Mouse (Mus musculus): Measurements from ENCODE around the gene Tnfrsf17. TPM values are rescaled to one million over a fixed set of nuclear protein-coding genes. Genes with fewer than 3 reads are reported as not detected.

Tnfrsf17 gene
- total and polyA plus RNA-seq, 2 experiments: not detected

- peaks cover 9% of the 10 kb centered on the region for H3K36me3 ChIP-seq (ENCODE audit: control insufficient read depth, insufficient read depth, low read length)
- no peak overlapping the region for H3K4me3 ChIP-seq (ENCODE audit: insufficient read depth, low read depth, low read length)
- H3K9ac ChIP-seq (ENCODE audit: low read depth, low read length): no peak overlapping the region
- no peaks in the 10 kb centered on the region for H3K79me2 ChIP-seq (ENCODE audit: control insufficient read depth, insufficient read depth, low read length)
- H3K27me3 ChIP-seq (ENCODE audit: control insufficient read depth, insufficient read depth, low read length): no peaks in the 10 kb centered on the region
- no peak overlapping the region for H3K27ac ChIP-seq (replicated peaks; ENCODE audit: insufficient read depth, low read depth, low read length)
- TF ChIP-seq POLR2A (IDR thresholded peaks at IDR 0.05; ENCODE audit: extremely low read depth, insufficient read depth, low read length) (no peak), CTCF (IDR thresholded peaks at IDR 0.05; ENCODE audit: low read depth, low read length) (no peak)
- DNase-seq (ENCODE audit: extremely low read depth, low read depth, low spot score): no peak
- H3K4me1 ChIP-seq (ENCODE audit: control insufficient read depth, insufficient read depth, low read length): no peaks in the 10 kb centered on the region
- WGBS: 98% methylated on average over 3 of the region's 3 CpGs
These were observed 54.8 kb downstream of the Tnfrsf17 start for GRCm38 (mm10) chr16:11368412-11368811.

- Histone ChIP-seq H3K4me1 (ENCODE audit: control insufficient read depth, insufficient read depth, low read length) (no peaks in the 10 kb centered on the region), H3K36me3 (ENCODE audit: control insufficient read depth, insufficient read depth, low read length) (peaks cover 9% of the 10 kb centered on the region), H3K4me3 (ENCODE audit: insufficient read depth, low read depth, low read length) (no peak overlapping the region), H3K27me3 (ENCODE audit: control insufficient read depth, insufficient read depth, low read length) (no peaks in the 10 kb centered on the region), H3K27ac (replicated peaks; ENCODE audit: insufficient read depth, low read depth, low read length) (no peak overlapping the region), H3K9ac (ENCODE audit: low read depth, low read length) (no peak overlapping the region), H3K79me2 (ENCODE audit: control insufficient read depth, insufficient read depth, low read length) (no peaks in the 10 kb centered on the region)
- TF ChIP-seq POLR2A (IDR thresholded peaks at IDR 0.05; ENCODE audit: extremely low read depth, insufficient read depth, low read length) (no peak), CTCF (IDR thresholded peaks at IDR 0.05; ENCODE audit: low read depth, low read length) (no peak)
- WGBS: 73% methylated on average over 4 of the region's 4 CpGs
- no peak for DNase-seq (ENCODE audit: extremely low read depth, low read depth, low spot score)
These were observed 55.5 kb downstream of the Tnfrsf17 start for GRCm38 (mm10) chr16:11369162-11369561.

GRCm38 (mm10) chr16:11369642-11370041 is 56.0 kb downstream of the Tnfrsf17 start:
- Histone ChIP-seq H3K27ac (replicated peaks; ENCODE audit: insufficient read depth, low read depth, low read length) (no peak overlapping the region), H3K4me3 (ENCODE audit: insufficient read depth, low read depth, low read length) (no peak overlapping the region), H3K79me2 (ENCODE audit: control insufficient read depth, insufficient read depth, low read length) (no peaks in the 10 kb centered on the region), H3K36me3 (ENCODE audit: control insufficient read depth, insufficient read depth, low read length) (peaks cover 9% of the 10 kb centered on the region), H3K9ac (ENCODE audit: low read depth, low read length) (no peak overlapping the region), H3K27me3 (ENCODE audit: control insufficient read depth, insufficient read depth, low read length) (no peaks in the 10 kb centered on the region), H3K4me1 (ENCODE audit: control insufficient read depth, insufficient read depth, low read length) (no peaks in the 10 kb centered on the region)
- TF ChIP-seq CTCF (IDR thresholded peaks at IDR 0.05; ENCODE audit: low read depth, low read length) (no peak), POLR2A (IDR thresholded peaks at IDR 0.05; ENCODE audit: extremely low read depth, insufficient read depth, low read length) (no peak)
- WGBS: 62% methylated on average over 1 of the region's 1 CpGs
- DNase-seq (ENCODE audit: extremely low read depth, low read depth, low spot score): no peak

Other genes starting within 250 kb of the Tnfrsf17 start
- 27.4 and 44.2 TPM in 2 replicates for gene Litaf, start 247.7 kb upstream of the Tnfrsf17 start, total RNA-seq (2014; rRNA removed)
- gene Litaf, start 247.7 kb upstream of the Tnfrsf17 start, polyA plus RNA-seq (2012; rRNA removed): 161 and 185 TPM in 2 replicates
- gene Txndc11, start 179.2 kb upstream of the Tnfrsf17 start, total RNA-seq (2014; rRNA removed): 12.1 and 12.4 TPM in 2 replicates
- gene Txndc11, start 179.2 kb upstream of the Tnfrsf17 start, polyA plus RNA-seq (2012; rRNA removed): 23.6 and 26.5 TPM in 2 replicates
- 45.2 and 56.8 TPM in 2 replicates for gene Zc3h7a, start 137.4 kb upstream of the Tnfrsf17 start, total RNA-seq (2014; rRNA removed)
- gene Zc3h7a, start 137.4 kb upstream of the Tnfrsf17 start, polyA plus RNA-seq (2012; rRNA removed): 17.7 and 25.3 TPM in 2 replicates
- gene Rsl1d1, start 110.5 kb upstream of the Tnfrsf17 start, total RNA-seq (2014; rRNA removed): 25.0 and 28.7 TPM in 2 replicates
- 4.2 and 4.5 TPM in 2 replicates for gene Rsl1d1, start 110.5 kb upstream of the Tnfrsf17 start, polyA plus RNA-seq (2012; rRNA removed)
- gene Gspt1, start 59.5 kb upstream of the Tnfrsf17 start, total RNA-seq (2014; rRNA removed): 35.9 and 37.9 TPM in 2 replicates
- 17.6 and 19.7 TPM in 2 replicates for gene Gspt1, start 59.5 kb upstream of the Tnfrsf17 start, polyA plus RNA-seq (2012; rRNA removed)
- gene Snx29, start 9.1 kb downstream of the Tnfrsf17 start, total RNA-seq (2014; rRNA removed): 9.7 and 10.3 TPM in 2 replicates
- 2.0 and 2.4 TPM in 2 replicates for gene Snx29, start 9.1 kb downstream of the Tnfrsf17 start, polyA plus RNA-seq (2012; rRNA removed)